Mouse (Mus musculus) myocyte (in vitro differentiated cells): ENCODE data around the gene Gm45140. TPM values are rescaled to one million over a fixed set of nuclear protein-coding genes. Genes with fewer than 3 reads are reported as not detected.

ENCODE experiments used
- H3K27me3 ChIP-seq: one replicate; pipeline ENCODE4 v1.6.1; 2011; ENCODE audit not compliant: control insufficient read depth, insufficient read depth, insufficient read length
- H3K36me3 ChIP-seq: one replicate; pipeline ENCODE4 v1.6.1; 2011; ENCODE audit not compliant: control insufficient read depth, insufficient read depth
- H3K4me2 ChIP-seq: one replicate; pipeline ENCODE4 v1.6.1; 2011; ENCODE audit warnings: low read depth, control low read depth
- H3K4me3 ChIP-seq: one replicate; pipeline ENCODE4 v1.5.1; 2011; ENCODE audit warnings: mild to moderate bottlenecking, control low read depth, moderate library complexity
- H3K79me2 ChIP-seq: one replicate; pipeline ENCODE4 v1.6.1; 2011; ENCODE audit not compliant: control insufficient read depth, insufficient read depth
- H3ac ChIP-seq: one replicate; pipeline ENCODE4 v1.6.1; 2011; ENCODE audit not compliant: control insufficient read depth, insufficient read length
- CEBPB ChIP-seq: IDR thresholded peaks from 2 replicates; pipeline ENCODE4 v1.6.1; 2011; ENCODE audit warnings: mild to moderate bottlenecking, moderate library complexity; ENCODE audit not compliant: poor library complexity, insufficient read depth, severe bottlenecking
- E2F4 ChIP-seq: IDR thresholded peaks from one replicate; pipeline ENCODE4 v1.6.1; 2011; ENCODE audit warnings: mild to moderate bottlenecking, control low read depth, moderate library complexity; ENCODE audit not compliant: insufficient read depth
- MAX ChIP-seq: IDR thresholded peaks from one replicate; pipeline ENCODE4 v1.6.1; 2011; ENCODE audit warnings: low read depth, mild to moderate bottlenecking, control low read depth
- MYOD1 ChIP-seq, 3 experiments: IDR thresholded peaks; one replicate each; pipeline ENCODE4 v1.6.1; 2011; ENCODE audit warnings: control low read depth in 2 of 3, low read depth in 2 of 3, mild to moderate bottlenecking in 2 of 3, moderate library complexity in 1 of 3; ENCODE audit not compliant: insufficient read length in 2 of 3, control insufficient read depth in 1 of 3
- MYOG ChIP-seq, 3 experiments: IDR thresholded peaks; one replicate each; pipeline ENCODE4 v1.6.1; 2011; ENCODE audit warnings: control low read depth in 2 of 3, low read depth in 2 of 3, mild to moderate bottlenecking in 2 of 3; ENCODE audit not compliant: insufficient read length in 2 of 3, control insufficient read depth in 1 of 3, insufficient read depth in 1 of 3
- POLR2A ChIP-seq: IDR thresholded peaks from one replicate; pipeline ENCODE4 v1.6.1; 2011; ENCODE audit warnings: low read depth, mild to moderate bottlenecking, control low read depth, moderate library complexity; ENCODE audit not compliant: insufficient read length
- POLR2AphosphoS2 ChIP-seq: IDR thresholded peaks from one replicate; pipeline ENCODE4 v1.6.1; 2011; ENCODE audit warnings: low read depth, control low read depth; ENCODE audit not compliant: insufficient read length
- REST ChIP-seq: IDR thresholded peaks from one replicate; pipeline ENCODE4 v1.6.1; 2011; ENCODE audit warnings: mild to moderate bottlenecking, control low read depth, moderate library complexity; ENCODE audit not compliant: insufficient read depth, insufficient read length
- SRF ChIP-seq: IDR thresholded peaks from one replicate; pipeline ENCODE4 v1.6.1; 2011; ENCODE audit warnings: low read depth; ENCODE audit not compliant: control insufficient read depth, insufficient read length
- TCF12 ChIP-seq: IDR thresholded peaks from one replicate; pipeline ENCODE4 v1.6.1; 2011; ENCODE audit warnings: mild to moderate bottlenecking, control low read depth; ENCODE audit not compliant: poor library complexity, insufficient read depth, severe bottlenecking
- TCF3 ChIP-seq: IDR thresholded peaks from one replicate; pipeline ENCODE4 v1.6.1; 2011; ENCODE audit warnings: low read depth, control low read depth; ENCODE audit not compliant: insufficient read length
- USF1 ChIP-seq: IDR thresholded peaks from one replicate; pipeline ENCODE4 v1.6.1; 2011; ENCODE audit warnings: low read depth, mild to moderate bottlenecking, control low read depth, moderate library complexity
- polyA plus RNA-seq: library from polyadenylated mRNA; unstranded; fragments of >200 nt; fragmentation: generic; extraction: Trizol; gene quantifications from one replicate; pipeline ENCODE4 v1.2.1, GENCODE M21; 2012; ENCODE audit warnings: missing spikeins

The Gm45140 gene
- polyA plus RNA-seq, 1 experiment = 2.6 TPM

- no peak overlapping the region for H3K4me2 ChIP-seq
- H3K4me3 ChIP-seq = no peak overlapping the region
- no peaks in the 10 kb centered on the region for H3K36me3 ChIP-seq
- no peaks in the 10 kb centered on the region for H3K79me2 ChIP-seq
- H3K27me3 ChIP-seq = no peaks in the 10 kb centered on the region
- TF ChIP-seq TCF12 (no peak), E2F4 (no peak), REST (no peak), MAX (no peak), POLR2AphosphoS2 (no peak), SRF (no peak), TCF3 (no peak), MYOG (IDR thresholded peaks at IDR 0.05; ENCODE audit: control insufficient read depth in 1 of 3, insufficient read depth in 1 of 3, insufficient read length in 2 of 3, low read depth in 2 of 3) (no peak), MYOD1 (IDR thresholded peaks at IDR 0.05; ENCODE audit: control insufficient read depth in 1 of 3, insufficient read length in 2 of 3, low read depth in 2 of 3) (no peak)
- no peak overlapping the region for H3ac ChIP-seq
Observed at GRCm38 (mm10) chr6:87807735-87808440, 27.7 kb downstream of the Gm45140 start.

GRCm38 (mm10) chr6:87806857-87807256, 28.7 kb downstream of the Gm45140 start:
- Histone ChIP-seq H3K4me2 (peak overlapping the region; percentile 2), H3K27me3 (no peaks in the 10 kb centered on the region), H3K4me3 (no peak overlapping the region), H3ac (no peak overlapping the region), H3K36me3 (no peaks in the 10 kb centered on the region), H3K79me2 (no peaks in the 10 kb centered on the region)
- TF ChIP-seq TCF3 = no peak
- no peak for TF ChIP-seq POLR2AphosphoS2
- no peak for TF ChIP-seq REST
- TF ChIP-seq SRF = no peak
- no peak for TF ChIP-seq TCF12
- no peak for TF ChIP-seq MYOG (IDR thresholded peaks at IDR 0.05; ENCODE audit: control insufficient read depth in 1 of 3, insufficient read depth in 1 of 3, insufficient read length in 2 of 3, low read depth in 2 of 3)
- TF ChIP-seq POLR2A = no peak
- no peak for TF ChIP-seq MYOD1 (IDR thresholded peaks at IDR 0.05; ENCODE audit: control insufficient read depth in 1 of 3, insufficient read length in 2 of 3, low read depth in 2 of 3)
- TF ChIP-seq USF1 = no peak

GRCm38 (mm10) chr6:87806028-87806427, 29.6 kb downstream of the Gm45140 start:
- no peaks in the 10 kb centered on the region for H3K36me3 ChIP-seq
- H3K4me3 ChIP-seq = no peak overlapping the region
- H3K79me2 ChIP-seq = no peaks in the 10 kb centered on the region
- no peak overlapping the region for H3ac ChIP-seq
- no peak overlapping the region for H3K4me2 ChIP-seq
- TF ChIP-seq TCF12 (no peak), CEBPB (no peak), TCF3 (no peak), MYOG (IDR thresholded peaks at IDR 0.05; ENCODE audit: control insufficient read depth in 1 of 3, insufficient read depth in 1 of 3, insufficient read length in 2 of 3, low read depth in 2 of 3) (no peak), POLR2A (no peak), MAX (no peak), SRF (no peak), E2F4 (no peak), MYOD1 (IDR thresholded peaks at IDR 0.05; ENCODE audit: control insufficient read depth in 1 of 3, insufficient read length in 2 of 3, low read depth in 2 of 3) (no peak), REST (no peak), USF1 (no peak)
- no peaks in the 10 kb centered on the region for H3K27me3 ChIP-seq

- H3K36me3 ChIP-seq = no peaks in the 10 kb centered on the region
- H3K27me3 ChIP-seq = no peaks in the 10 kb centered on the region
- no peak overlapping the region for H3ac ChIP-seq
- TF ChIP-seq TCF3 = no peak
- no peak for TF ChIP-seq REST
- TF ChIP-seq TCF12 = no peak
- TF ChIP-seq MYOD1 (IDR thresholded peaks at IDR 0.05; ENCODE audit: control insufficient read depth in 1 of 3, insufficient read length in 2 of 3, low read depth in 2 of 3) = no peak
- no peak for TF ChIP-seq E2F4
- no peak for TF ChIP-seq CEBPB
- TF ChIP-seq SRF = no peak
- TF ChIP-seq POLR2A = no peak
- no peak for TF ChIP-seq POLR2AphosphoS2
- no peak for TF ChIP-seq MYOG (IDR thresholded peaks at IDR 0.05; ENCODE audit: control insufficient read depth in 1 of 3, insufficient read depth in 1 of 3, insufficient read length in 2 of 3, low read depth in 2 of 3)
- TF ChIP-seq MAX = no peak
- TF ChIP-seq USF1 = no peak
- no peaks in the 10 kb centered on the region for H3K79me2 ChIP-seq
- H3K4me2 ChIP-seq = no peak overlapping the region
- H3K4me3 ChIP-seq = no peak overlapping the region
Observed at GRCm38 (mm10) chr6:87805448-87805847, 30.1 kb downstream of the Gm45140 start.
